Mouse (Mus musculus) embryonic stem cell, embryonic (primary cell): ENCODE data around the gene Gnb1.

ENCODE experiments used
- CTCF ChIA-PET, 4 experiments: fragments of 300-600 bp in 2 of 4; fragments of 350-600 bp in 2 of 4; sonication (Branson Sonifier 250); formaldehyde crosslinking; loops; one replicate each; lab custom pipeline; 2022; ENCODE audit warnings: inconsistent platforms in 2 of 4; lab: Charles Lee
- POLR2A ChIA-PET, 4 experiments: fragments of 300-600 bp in 2 of 4; fragments of 350-600 bp in 2 of 4; sonication (Branson Sonifier 250); formaldehyde crosslinking; loops; one replicate each; lab custom pipeline; 2022; ENCODE audit warnings: antibody characterized with exemption in 4 of 4, inconsistent platforms in 1 of 4; lab: Charles Lee

The Gnb1 gene

GRCm38 (mm10) chr4:155575521-155575920 is 84.4 kb downstream of the Gnb1 start:
- CTCF ChIA-PET, result interaction anchor here in 3 of 4 experiments (0.6 to 2.3 kb wide), 3 partner anchors 59 to 94 kb away, joined by 5 to 12 read pairs (median 8); no protein-coding TSS in a partner anchor
- POLR2A ChIA-PET, result interaction anchor here in 3 of 4 experiments (0.6 to 3.0 kb wide), 16 partner anchors 8 to 535 kb away, joined by 3 to 15 read pairs (median 4); partner anchors contain the start of genes 9430015G10Rik (in 1 of the 3) and Slc35e2 (in 1 of the 3)

- CTCF ChIA-PET, result interaction anchor here in 2 of 4 experiments (0.5 to 1.2 kb wide), 3 partner anchors 96 to 227 kb away, joined by 3 to 5 read pairs (median 3); no protein-coding TSS in a partner anchor
Measured at GRCm38 (mm10) chr4:155577132-155577531, 86.0 kb downstream of the Gnb1 start.

GRCm38 (mm10) chr4:155577741-155578140 is 86.6 kb downstream of the Gnb1 start:
- ChIA-PET POLR2A (interaction anchor here in 3 of 4 experiments (0.5 to 2.0 kb wide), 8 partner anchors 11 to 137 kb away, joined by 3 to 4 read pairs (median 3); no protein-coding TSS in a partner anchor), CTCF (interaction anchor here in 3 of 4 experiments (0.5 to 1.2 kb wide), 4 partner anchors 29 to 227 kb away, joined by 3 to 5 read pairs (median 4); no protein-coding TSS in a partner anchor)

More at GRCm38 (mm10) chr4:155577132-155577531, 86.0 kb downstream of the Gnb1 start:
- POLR2A ChIA-PET, result interaction anchor here in 3 of 4 experiments (0.5 to 3.0 kb wide), 13 partner anchors 10 to 137 kb away, joined by 3 to 15 read pairs (median 3); no protein-coding TSS in a partner anchor

GRCm38 (mm10) chr4:155578336-155579125 is 87.4 kb downstream of the Gnb1 start:
- POLR2A ChIA-PET, result interaction anchor here in 2 of 4 experiments (0.8 to 1.6 kb wide), 3 partner anchors 23 to 96 kb away, joined by 3 to 4 read pairs (median 3); no protein-coding TSS in a partner anchor
- CTCF ChIA-PET, result interaction anchor here in 2 of 4 experiments (0.6 to 2.0 kb wide), 4 partner anchors 18 to 96 kb away, joined by 3 to 10 read pairs (median 4); no protein-coding TSS in a partner anchor

GRCm38 (mm10) chr4:155580420-155580819 is 89.3 kb downstream of the Gnb1 start:
- CTCF ChIA-PET, result interaction anchor here (0.5 to 2.0 kb wide), 19 partner anchors 9 to 211 kb away, joined by 3 to 11 read pairs (median 4); partner anchors contain the start of gene Mib2 (in 1 of the 4)
- POLR2A ChIA-PET, result interaction anchor here in 2 of 4 experiments (0.6 to 1.8 kb wide), 8 partner anchors 9 to 154 kb away, joined by 3 to 5 read pairs (median 3); no protein-coding TSS in a partner anchor

GRCm38 (mm10) chr4:155582279-155582905 is 91.2 kb downstream of the Gnb1 start:
- ChIA-PET CTCF (interaction anchor here in 1 of 4 experiments (0.7 to 1.1 kb wide), 3 partner anchors 12 to 101 kb away, joined by 3 read pairs; no protein-coding TSS in a partner anchor), POLR2A (interaction anchor here in 2 of 4 experiments (1.2 to 1.5 kb wide), 2 partner anchors 8 to 19 kb away, joined by 3 to 5 read pairs; partner anchors contain the start of gene Slc35e2 (in 1 of the 2))

GRCm38 (mm10) chr4:155589356-155589755 is 98.2 kb downstream of the Gnb1 start:
- POLR2A ChIA-PET, result interaction anchor here in 2 of 4 experiments (0.6 to 3.4 kb wide), 12 partner anchors 9 to 213 kb away, joined by 3 to 20 read pairs (median 3); partner anchors contain the start of gene Slc35e2 (in 1 of the 2)
- CTCF ChIA-PET, result interaction anchor here in 3 of 4 experiments (1.0 to 1.2 kb wide), 3 partner anchors 9 kb away, joined by 3 to 4 read pairs (median 3); no protein-coding TSS in a partner anchor

- ChIA-PET CTCF (interaction anchor here in 3 of 4 experiments (0.6 to 1.2 kb wide), 3 partner anchors 11 to 123 kb away, joined by 3 to 5 read pairs (median 3); no protein-coding TSS in a partner anchor), POLR2A (interaction anchor here in 2 of 4 experiments (0.9 to 3.4 kb wide), 6 partner anchors 8 to 100 kb away, joined by 3 to 20 read pairs (median 3); partner anchors contain the start of genes Gnb1 (in 1 of the 2) and Slc35e2 (in 1 of the 2))
Measured at GRCm38 (mm10) chr4:155591012-155591719, 100.0 kb downstream of the Gnb1 start.

GRCm38 (mm10) chr4:155593780-155594179 is 102.6 kb downstream of the Gnb1 start:
- ChIA-PET POLR2A (interaction anchor here in 2 of 4 experiments (1.0 kb wide), 3 partner anchors 10 to 61 kb away, joined by 3 read pairs; no protein-coding TSS in a partner anchor), CTCF (interaction anchor here in 1 of 4 experiments (1.5 kb wide), 1 partner anchor 112 kb away, joined by 4 read pairs; no protein-coding TSS in a partner anchor)

GRCm38 (mm10) chr4:155595777-155596176 is 104.6 kb downstream of the Gnb1 start:
- POLR2A ChIA-PET, result interaction anchor here in 2 of 4 experiments (0.6 to 1.6 kb wide), 6 partner anchors 8 to 188 kb away, joined by 3 to 5 read pairs (median 3); no protein-coding TSS in a partner anchor
- CTCF ChIA-PET, result interaction anchor here in 2 of 4 experiments (0.6 to 1.6 kb wide), 3 partner anchors 16 to 115 kb away, joined by 3 to 5 read pairs (median 4); no protein-coding TSS in a partner anchor

GRCm38 (mm10) chr4:155596606-155597005 is 105.4 kb downstream of the Gnb1 start:
- ChIA-PET CTCF (interaction anchor here in 2 of 4 experiments (1.4 to 1.6 kb wide), 2 partner anchors 16 to 17 kb away, joined by 4 to 5 read pairs; no protein-coding TSS in a partner anchor), POLR2A (interaction anchor here in 2 of 4 experiments (0.6 to 1.6 kb wide), 9 partner anchors 9 to 567 kb away, joined by 3 to 5 read pairs (median 3); no protein-coding TSS in a partner anchor)

- POLR2A ChIA-PET, result interaction anchor here in 3 of 4 experiments (0.7 to 2.5 kb wide), 21 partner anchors 8 to 177 kb away, joined by 3 to 20 read pairs (median 4); partner anchors contain the start of genes Cdk11b (in 1 of the 3), Mib2 (in 1 of the 3) and Vwa1 (in 1 of the 3)
- CTCF ChIA-PET, result interaction anchor here in 2 of 4 experiments (0.5 to 0.8 kb wide), 4 partner anchors 8 to 215 kb away, joined by 3 to 4 read pairs (median 3); no protein-coding TSS in a partner anchor
Measured at GRCm38 (mm10) chr4:155598536-155598935, 107.4 kb downstream of the Gnb1 start.

- CTCF ChIA-PET, result no interaction called here
Measured at GRCm38 (mm10) chr4:155599901-155600825, 109.0 kb downstream of the Gnb1 start.

GRCm38 (mm10) chr4:155601091-155601996 is 110.2 kb downstream of the Gnb1 start, which contains the start of gene Slc35e2:
Slc35e2 (plus strand) TSS chr4:155601416.
- CTCF ChIA-PET, result interaction anchor here in 3 of 4 experiments (0.6 to 1.3 kb wide), 3 partner anchors 120 to 583 kb away, joined by 3 to 5 read pairs (median 3); no protein-coding TSS in a partner anchor

More at GRCm38 (mm10) chr4:155599901-155600825, 109.0 kb downstream of the Gnb1 start:
- POLR2A ChIA-PET, result interaction anchor here in 3 of 4 experiments (0.6 to 2.5 kb wide), 22 partner anchors 9 to 224 kb away, joined by 3 to 20 read pairs (median 4); partner anchors contain the start of genes Cdk11b (in 1 of the 3), Mib2 (in 1 of the 3), Ssu72 (in 1 of the 3) and Tmem52 (in 1 of the 3)

More at GRCm38 (mm10) chr4:155601091-155601996, 110.2 kb downstream of the Gnb1 start, which contains the start of gene Slc35e2:
- POLR2A ChIA-PET, result interaction anchor here (0.5 to 1.8 kb wide), 53 partner anchors 8 to 665 kb away, joined by 3 to 10 read pairs (median 4); partner anchors contain the start of genes Mib2 (in 2 of the 4), Cdk11b (in 1 of the 4), Gm10563 (in 1 of the 4) and Ssu72 (in 1 of the 4)
